Mouse (Mus musculus) cerebellum, adult 8-10 months (tissue): ENCODE measurements at regions not wholly inside any gene's neighbourhood (a gene's known extent, or its start where the extent isn't known, plus 50 kb on each side); places are given as distances from the start of the nearest gene placed in this dataset.

Experiments used
- DNase-seq: peaks from one replicate; pipeline ENCODE4 v3.0.0; 2022

DNA sequence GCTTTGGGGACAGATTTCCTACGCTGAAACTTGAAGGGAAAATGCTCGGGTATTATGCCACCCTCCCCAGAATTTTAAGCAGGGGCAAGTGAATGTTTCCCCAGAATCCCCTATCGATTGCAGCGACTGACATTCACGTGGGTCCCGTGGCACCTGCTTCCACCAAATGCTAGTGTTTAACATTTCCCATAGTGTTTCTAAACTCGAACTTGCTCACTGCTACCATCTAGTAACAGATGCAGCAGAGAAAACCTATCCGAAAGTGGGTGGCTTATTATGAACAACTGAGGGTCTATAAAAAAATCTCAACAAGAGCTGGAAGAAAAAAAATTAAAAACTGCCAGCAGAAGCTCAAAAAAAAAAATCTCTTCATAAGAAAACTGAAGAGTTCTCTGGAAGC, 284.2 kb downstream of the Rnf144a start:
- DNase-seq, result no peak

DNA sequence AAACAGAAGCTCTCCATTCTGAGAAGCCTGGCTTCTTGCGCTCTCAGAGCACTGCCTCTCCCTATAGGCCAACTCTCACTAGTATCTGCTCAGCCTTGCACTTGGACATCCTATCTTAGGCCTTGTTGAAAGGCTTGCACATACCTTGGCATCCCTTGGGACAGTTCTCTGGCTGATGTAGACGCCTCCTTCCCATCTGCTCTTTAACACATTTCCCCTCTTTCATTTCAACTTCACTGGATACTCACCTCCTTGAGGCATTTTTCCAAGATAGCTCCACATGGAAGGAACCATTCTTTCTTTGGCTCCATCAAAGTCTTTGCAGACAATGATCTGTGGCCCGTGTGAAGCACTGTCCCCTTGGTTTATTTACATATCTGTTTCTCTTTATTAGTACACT, 285.0 kb downstream of the Rnf144a start:
- DNase-seq, result no peak

DNA sequence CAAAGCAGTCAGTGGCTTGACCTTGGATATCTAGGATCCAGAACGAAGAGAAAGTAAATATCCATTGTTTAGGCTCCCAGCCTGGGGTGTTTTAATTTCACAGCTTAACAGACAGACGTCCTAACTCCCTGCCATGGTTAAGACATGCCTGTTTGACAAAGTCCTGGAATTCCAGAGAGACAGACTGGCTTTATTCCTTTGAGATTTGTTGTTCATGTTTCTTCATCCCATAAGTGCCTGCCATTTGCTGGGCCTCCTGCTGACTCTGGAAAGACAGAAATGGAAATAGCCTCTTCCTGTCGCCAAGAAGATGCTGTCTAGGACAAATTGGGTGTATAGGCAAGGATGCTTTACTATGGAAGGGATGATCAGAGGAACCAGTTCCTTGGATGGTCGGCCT, 285.5 kb downstream of the Rnf144a start:
- no peak for DNase-seq

DNA sequence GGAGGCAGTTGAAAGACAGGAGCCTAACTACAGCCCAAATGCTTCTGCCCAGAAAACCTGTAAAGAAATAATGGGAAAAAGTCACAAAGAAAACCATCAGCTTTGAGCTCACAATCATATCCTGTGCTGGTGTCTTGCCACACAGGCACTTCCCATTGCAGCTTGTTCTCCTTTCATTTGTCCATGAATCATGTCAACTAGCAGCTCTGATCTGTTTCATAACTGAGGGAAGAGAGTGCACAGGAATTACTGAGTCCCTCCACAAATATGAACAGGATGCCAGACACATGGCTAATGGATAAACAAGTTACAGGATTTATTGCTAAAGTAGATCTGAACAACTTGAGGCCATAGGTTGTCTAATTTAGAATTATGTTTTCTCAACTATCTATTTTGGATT, 286.2 kb downstream of the Rnf144a start:
- no peak for DNase-seq

DNA sequence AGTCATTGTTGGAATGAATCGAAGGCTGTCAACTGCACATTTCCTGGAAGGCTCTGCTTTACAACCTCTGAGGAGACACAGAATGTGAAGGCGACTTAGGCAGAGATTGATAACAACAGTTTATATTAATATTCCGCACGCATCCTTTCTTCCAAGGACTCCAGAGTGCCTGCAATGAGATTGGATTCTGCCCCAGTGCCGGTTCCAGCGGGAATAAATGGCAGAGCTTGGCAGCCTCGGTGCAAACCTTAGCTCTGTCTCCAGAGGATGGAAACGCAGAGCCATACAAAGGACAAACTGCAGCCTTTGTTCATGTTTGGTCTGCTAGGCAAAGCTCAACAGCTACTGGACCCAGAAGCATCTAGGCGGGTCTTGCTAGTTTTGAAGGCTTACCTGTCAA, 288.8 kb downstream of the Rnf144a start:
- no peak for DNase-seq

DNA sequence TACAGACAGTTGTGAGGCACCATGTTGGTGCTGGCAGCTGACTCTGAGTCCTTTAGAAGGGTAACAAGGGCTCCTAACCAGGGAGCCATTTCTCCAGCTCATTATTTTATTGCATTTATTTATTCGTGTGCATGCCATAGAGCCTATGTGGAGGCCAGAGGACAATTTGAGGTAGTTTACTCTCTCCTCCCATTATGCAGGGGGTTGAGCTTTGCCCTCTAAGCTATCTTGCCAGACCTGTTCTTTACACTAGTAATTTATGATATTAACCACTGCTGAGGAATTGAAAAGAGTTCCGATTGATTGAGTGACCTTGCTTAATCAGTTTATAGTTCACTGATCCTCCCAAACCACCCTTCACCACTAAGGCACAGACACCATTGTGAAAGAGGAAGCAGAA, 290.8 kb downstream of the Rnf144a start:
- no peak for DNase-seq

DNA sequence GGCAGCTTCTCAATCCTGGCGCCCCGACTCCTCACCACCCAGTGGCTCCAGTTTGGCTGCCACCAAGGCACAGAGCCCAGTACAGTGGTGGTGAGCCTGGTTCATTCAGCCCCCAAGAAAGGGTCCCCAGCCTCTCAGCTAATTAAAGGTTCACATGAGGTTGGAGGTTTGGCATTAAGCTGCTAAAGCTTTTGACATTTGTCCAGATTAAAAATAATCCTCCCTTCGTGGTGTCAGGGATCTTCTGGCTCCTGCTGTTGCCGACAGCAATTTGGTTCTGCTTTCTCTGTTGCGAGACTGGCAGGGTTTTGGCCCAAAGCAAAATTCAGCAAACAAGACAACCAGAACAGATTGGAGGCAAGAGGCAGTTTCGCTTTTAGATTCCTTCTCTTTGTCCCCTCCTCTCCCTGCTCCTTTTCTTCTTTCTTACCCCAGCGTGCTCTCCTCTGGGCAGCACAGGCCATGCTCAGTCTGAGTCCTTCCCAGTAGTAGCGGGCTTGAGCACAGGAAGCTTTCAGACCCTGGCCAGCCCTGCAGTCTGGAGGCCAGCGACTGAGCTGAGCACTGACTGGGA, 299.6 kb downstream of the Rnf144a start:
- DNase-seq, result peak; percentile 47

DNA sequence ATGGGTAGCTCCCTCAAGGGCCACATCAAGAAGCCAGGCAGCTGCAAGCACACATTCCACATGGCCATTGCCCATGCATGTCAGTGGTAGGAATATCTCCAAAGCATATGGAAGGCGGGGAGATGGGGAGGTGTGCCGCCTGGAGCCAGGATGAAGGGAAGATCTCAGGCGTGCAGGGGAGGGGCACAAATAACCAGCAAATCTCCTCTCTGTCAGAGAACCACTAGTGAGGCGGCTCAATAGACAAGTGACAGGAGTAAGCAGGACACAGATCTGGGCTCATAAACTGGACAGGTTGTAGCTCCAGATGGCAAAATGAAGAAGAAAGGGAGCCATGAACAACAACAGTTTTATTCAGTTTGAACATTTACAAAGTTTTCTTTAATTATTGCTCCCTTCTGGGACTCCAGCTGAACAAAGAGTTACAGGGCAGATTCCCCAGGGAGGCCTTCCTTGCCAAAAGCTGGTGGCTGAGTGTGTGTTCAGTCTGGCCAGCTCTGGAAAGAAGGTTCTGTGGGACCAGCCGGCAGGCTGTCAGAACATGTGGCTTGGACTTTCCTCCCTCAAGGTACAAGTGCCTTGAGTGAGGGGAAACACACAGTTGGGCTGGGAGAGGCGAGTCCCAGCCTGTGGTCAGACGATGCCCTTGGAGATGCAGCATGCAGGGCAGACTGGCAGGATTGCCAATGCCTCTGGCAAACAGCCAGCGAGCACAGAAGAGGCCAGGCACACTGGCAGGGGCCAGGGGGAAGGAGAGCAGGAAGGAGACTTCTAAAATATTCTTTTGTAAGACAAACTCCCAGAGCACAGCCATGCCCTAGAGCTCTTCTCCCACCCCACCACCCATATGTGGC, 302.7 kb downstream of the Rnf144a start:
- DNase-seq, result peak; percentile 87

DNA sequence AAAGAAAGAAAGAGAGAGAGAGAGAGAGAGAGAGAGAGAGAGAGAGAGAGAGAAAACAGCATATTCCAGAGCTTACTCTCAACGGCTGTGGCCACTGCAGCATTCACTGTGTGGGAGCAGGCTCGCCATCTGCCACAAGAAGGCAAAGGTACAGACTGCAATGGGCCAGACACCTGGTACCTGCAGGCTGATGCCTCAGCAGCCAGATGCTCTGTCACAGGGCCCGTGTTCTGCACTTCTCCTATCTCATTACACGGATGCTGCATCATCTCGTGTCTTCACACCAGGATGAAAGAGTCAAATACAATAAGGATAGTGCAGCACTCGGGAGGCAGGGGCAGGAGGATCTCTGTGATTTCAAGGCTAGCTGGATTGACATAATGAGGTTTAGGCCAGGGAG, 305.2 kb downstream of the Rnf144a start:
- peak; percentile 43 for DNase-seq

DNA sequence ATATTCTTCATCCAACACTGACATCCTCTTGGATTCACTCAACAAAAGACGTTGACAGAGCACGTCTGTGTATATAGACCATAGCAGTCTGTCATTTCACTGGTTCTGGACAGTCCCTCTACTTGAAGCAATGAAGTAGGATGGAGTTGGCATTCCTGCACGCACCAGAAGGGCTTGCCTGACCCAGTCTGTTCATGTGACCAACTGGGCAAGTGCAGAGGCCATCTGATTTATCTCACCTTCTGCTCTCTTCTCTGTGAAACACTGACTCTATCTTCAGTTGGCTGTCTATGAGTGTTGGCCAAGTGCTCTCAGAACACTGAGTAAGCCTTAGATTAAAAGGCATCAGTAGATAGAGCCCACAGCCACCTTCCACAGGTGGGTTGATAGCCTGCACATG, 310.7 kb downstream of the Rnf144a start:
- peak; percentile 56 for DNase-seq

DNA sequence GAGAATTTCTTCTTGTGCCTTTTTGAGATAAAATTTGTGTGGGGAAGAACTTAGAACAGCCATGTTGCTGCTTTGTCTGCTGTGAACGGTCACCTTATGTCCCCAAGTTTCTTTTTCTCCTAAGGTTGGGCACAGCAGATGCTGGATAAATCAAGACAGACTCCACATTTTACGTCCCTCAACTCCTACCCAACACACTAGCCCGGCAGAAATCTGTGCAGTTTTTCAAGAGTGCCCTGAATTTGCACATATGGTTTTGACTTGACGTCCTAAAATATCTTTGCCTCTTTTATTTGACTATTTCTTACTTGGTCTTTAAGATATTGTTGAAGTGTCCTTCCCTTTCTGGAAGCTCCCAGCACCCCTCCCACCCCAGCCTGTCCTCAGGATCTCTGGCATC, 312.7 kb downstream of the Rnf144a start:
- DNase-seq, result no peak

DNA sequence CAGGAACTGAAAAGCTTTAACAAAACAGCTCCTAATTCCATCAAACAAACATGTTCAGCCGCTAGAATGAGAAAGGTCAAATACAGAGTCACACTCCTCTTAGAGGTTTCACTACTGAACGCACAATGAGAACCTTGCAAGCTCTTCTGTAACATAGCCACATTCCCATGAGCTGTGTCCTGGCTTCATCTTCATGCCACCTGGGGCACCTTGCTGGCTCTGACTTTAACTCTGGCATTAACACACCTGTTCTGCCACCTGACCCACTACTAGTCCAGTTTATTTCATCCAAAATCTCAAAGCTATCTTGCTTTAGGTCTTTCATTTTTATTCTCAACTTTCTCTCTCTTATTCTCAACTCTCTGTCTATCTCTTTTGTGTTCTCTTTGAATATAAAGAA, 314.9 kb downstream of the Rnf144a start:
- DNase-seq, result peak; percentile 66

DNA sequence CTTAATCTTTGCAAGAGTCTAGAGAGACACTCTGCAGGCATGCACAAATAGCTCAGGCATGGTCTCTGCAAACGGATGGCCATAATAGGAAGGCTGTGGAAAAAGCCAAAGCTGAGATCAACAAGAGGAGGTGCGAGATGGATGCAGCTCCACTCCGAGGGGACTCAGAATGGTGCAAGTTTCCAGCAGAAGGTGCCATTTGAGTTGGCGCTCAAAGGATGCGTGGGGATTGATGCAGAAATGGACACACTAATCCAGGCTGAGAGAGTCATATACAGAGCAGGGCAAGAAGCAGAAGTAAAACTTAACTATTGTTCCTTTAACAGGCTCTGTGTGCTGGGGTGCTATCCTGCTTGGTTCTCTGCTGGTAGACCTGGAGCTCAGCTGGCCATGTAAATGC, 315.9 kb downstream of the Rnf144a start:
- DNase-seq, result no peak

DNA sequence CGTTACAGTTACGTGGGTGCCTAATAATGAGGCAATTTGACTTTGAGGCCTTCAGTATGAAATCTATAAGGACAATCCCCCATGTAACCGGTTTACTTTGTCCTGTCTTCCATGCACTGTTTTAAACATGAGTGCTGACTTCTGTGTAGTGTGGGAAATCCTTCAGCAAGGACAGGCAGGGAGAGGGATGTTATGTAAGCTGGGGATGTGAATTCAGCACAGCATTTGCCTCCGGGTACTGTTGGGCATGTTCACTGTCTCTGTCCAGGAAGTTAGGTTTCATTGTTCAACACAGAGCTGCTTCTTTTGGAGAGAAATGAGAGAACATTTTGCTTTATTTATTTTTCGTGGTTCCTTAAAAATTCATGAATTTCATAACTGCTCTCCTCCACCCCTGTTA, 322.7 kb downstream of the Rnf144a start:
- no peak for DNase-seq

DNA sequence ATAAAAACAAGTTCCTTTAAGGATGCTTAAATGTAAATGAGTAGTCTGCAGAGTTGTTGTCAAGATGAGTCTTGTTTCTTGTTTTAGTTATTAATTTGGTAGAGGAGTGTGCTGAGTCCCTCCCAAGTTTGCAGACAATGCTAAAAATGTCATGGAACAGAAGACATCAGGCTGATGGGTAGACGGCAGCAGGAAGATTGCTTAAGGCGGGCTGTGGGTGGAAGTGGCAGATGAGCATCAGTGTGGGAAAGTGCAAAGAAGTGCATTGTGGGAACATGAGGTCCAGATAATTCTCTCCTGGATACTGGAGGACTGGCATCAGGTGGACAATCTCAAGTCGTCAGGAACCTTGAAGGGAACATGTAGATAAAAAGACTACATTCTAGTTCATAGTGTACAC, 323.2 kb downstream of the Rnf144a start:
- no peak for DNase-seq

DNA sequence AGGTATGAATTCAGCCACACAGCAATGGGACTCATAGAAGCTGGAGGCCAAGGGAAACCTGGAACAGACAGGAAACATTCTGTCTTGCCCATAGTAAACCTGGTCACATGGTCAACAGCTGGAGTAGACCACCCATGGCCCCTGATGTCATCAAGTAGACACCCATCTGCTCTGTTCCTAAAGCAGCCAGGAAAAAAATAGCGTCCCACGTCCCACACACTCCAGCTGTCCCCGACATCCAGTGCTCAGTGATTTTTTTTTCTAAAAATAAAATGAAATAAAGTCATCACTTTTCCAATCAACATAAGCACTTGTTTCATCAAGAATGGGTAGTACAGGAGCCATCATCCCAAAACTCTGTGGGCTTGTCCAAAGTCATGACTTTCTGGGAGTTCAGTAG, 326.7 kb downstream of the Rnf144a start:
- DNase-seq, result no peak

DNA sequence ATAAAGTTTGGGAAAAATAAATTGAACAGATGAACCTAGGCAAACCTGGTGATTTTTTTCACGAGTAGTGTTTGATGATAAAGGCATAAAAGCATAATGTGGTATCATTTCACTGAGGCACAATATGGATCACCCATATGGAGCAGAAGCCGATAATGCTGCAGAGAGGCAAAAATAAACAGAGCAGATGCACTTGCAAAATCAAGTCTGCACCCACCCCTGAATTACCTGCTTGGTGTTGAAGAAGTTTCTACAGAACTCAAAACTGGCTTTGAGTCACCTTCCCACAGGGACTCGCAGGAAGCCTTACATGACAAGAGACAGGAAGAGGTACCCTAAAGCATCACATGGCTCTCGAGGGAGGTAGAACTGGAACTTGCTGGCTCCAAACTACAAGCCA, 328.1 kb downstream of the Rnf144a start:
- no peak for DNase-seq

DNA sequence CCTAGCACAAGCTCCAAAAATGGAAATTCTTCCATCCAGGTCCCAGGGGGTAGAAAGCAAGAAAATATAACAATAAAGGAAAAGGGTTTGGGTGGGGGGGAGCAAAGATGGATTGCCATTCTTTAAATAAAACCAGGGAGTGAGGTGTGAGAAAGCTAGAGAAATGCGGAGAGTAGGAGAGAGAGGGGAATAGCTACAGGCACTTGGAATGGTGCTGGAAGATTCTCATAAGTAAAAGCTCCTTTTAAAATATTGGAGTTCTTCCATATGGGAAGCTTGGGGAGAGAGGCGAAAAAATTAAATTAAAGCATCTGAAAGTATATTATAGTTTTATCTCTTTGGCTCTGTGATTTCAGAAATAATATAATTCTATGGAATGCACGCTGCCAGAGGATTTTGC, 328.6 kb downstream of the Rnf144a start:
- DNase-seq, result no peak

DNA sequence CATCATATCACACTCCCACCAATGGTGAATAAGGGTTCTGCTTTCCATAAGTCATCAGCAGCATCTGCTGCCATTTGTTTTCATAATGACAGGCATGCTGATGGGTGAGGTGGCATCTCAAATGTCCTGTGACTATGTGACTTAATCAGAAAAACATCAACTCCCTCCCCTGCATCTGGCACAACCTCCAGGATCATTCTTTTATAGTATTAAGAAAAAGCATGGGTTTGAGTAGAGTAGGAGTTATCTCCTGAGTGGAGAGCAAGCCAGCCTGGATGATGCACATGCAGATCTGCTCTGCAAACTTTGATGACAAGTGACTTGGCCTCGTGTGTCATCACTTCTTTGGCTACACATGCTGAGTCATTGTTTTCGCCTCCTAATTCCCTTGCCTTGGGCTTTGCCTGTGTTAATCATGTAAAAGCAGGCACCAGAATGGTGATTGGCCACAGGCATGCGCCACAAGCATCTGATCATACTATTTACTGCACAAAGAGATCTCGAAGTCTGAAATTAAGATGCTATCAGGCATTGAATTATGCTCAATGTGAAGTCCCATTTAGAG, 335.9 kb downstream of the Rnf144a start:
- no peak for DNase-seq

DNA sequence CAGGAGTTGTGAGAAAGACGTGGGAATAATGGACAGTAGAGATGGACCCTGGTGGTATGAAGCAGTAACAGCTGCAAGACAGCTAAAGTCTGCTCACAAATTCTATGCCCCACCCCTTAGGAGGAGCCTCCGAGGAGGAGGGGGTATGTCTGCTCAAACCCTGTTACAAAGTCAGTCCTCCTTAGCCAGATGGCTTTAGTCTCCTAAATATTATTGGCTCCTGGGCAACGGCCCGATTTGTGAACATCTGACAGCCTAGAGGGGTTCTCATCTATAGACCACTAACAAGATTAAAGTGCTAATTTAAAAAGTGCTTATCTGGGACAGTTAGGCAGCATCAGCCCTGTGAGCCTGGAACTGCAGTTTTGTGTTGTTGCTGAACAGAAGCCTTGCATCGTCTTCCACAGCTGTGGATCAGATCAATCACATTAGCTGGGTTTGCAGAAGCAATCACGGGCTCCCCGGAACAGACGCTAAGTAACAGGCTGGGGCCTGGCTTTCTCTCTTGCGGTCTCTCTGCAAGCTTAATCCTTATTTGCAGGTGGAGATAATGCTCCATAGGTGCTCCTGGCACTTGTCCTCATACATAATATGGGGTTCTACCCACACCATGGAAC, 339.3 kb downstream of the Rnf144a start:
- no peak for DNase-seq

DNA sequence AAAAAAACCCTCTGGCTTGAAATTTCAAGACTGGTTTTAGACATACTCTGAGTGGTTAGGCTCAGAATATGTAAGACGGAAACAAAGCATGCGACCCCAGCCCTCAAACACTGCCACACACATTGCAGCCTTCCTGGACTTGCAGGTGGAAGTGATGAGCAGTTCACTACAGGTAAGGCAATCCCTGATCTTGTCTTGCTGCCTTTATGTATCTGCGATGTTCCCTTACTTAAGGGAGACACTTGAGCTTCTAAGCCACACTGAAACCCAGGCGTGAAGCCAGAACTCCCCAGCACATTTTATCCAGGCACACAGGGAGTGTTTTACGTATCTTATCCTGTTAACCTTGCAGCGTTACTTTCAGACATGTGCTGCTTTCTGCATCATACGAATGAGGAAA, 342.9 kb downstream of the Rnf144a start:
- no peak for DNase-seq

DNA sequence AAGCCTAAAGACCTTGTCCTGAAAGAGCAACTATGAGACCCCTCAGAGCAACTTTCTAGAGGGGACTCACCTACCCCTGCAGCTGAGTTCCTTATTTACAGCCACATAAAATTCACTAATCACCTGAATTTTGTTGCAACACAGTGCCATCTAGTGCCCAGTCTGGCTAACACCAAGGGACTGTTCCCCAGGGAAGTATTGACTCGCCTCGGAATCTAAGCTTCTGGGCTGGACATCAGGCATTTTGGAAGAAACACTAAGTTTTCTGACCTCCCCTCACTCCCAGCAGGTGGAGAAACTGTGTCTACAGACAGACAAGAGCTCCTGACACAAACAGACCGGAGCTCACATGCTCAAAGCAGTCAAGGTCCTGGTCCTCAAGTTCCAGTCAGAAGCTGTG, 343.4 kb downstream of the Rnf144a start:
- DNase-seq, result peak; percentile 78

DNA sequence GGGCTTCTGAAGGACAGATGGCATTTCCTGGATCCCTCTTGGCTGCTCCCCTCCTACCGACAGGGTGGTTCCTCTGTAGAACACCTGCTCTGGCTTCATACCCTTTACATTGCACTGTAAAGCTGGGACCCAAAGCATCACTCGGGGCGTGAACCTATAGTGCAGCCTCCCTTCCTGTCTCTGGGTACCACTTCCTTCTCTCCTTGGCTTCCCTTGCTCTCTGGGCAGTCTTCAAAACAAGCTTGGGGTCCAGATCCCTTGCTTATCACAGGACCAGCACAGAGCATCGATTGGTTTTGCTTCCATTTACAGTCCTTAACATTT, 346.4 kb downstream of the Rnf144a start:
- DNase-seq, result no peak
